Mouse (Mus musculus): ENCODE results near the gene Slc39a13.

DNA sequence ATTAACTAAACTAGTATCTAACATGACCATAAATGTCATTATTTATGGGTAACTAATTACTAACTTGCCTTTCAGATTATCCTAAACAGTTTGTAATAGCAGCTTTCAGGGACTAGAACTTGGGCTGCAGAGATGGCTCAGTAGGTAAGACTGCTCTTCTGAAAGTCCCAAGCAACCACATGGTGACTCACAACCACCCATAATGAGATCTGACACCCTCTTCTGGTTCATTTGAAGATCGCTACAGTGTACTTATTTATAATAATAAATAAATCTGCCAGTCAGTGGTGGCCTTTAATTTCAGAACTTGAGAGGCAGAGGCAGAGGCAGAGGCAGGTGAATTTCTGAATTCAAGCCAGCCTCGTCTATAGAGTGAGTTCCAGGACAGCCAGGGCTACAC lies 17.5 kb downstream of the Slc39a13 start:
- TF ChIP-seq CTCF (IDR thresholded peaks at IDR 0.05; ENCODE audit: extremely low read depth, insufficient read length, insufficient replicate concordance, low read depth, low read length): no peak
- TF ChIP-seq POLR2A (IDR thresholded peaks at IDR 0.05; ENCODE audit: low read depth, low read length): no peak

Data from small intestine, adult 2 months (tissue).